ENCODE assay signal across 20 mouse cellular contexts in the genomic region with DNA sequence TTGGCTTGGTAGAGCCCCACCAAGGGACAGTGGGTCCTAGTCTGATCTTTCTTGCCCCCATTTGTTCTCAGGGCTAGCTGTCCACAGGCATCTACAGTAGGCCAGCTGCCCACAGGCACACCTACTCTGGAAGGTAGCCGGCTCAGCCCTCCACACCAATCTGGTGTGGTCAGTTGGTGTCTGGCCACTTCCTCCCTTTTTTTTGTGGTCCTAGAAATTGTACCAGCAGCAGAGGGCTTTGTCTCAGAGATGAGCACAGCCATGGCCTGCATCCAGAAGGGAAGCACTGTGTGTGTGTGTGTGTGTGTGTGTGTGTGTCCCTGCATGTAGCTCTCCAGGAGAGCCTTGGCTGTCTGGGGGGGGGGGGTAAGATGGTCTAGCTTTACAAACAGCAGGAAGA.
DNase-seq lines count a peak whose midpoint lies in the region; ATAC-seq and TF ChIP-seq lines count a peak whose summit lies in the region.
"Had no signal": no experiment of that assay in that cellular context is flagged by ENCODE, and none has a peak within 500 bp of the region (broad histone marks: within the 10 kb centered on the region; RNA-seq: fewer than 3 reads in every experiment).

No protein-coding gene starts in this region.

- 3% methylated on average over 1 of the region's 1 CpGs for WGBS in cerebellum, adult 2 months
- 89% methylated on average over 1 of the region's 1 CpGs for WGBS in neural tube, embryonic 13.5 days

- H3K27ac ChIP-seq in cerebellum, adult 2 months (ENCODE audit: insufficient read depth, low read length): no peak overlapping the region
- no peak overlapping the region for H3K27ac ChIP-seq in neural tube, embryonic 13.5 days (replicated peaks)
- H3K27ac ChIP-seq: embryonic facial prominence, embryonic 12.5 days; forebrain, embryonic 15.5 days; heart, embryonic 15.5 days; left cerebral cortex, adult 2 months; limb, embryonic 10.5 days; liver, embryonic 13.5 days; neural tube, embryonic 15.5 days; stomach, postnatal 0 days had no signal

- no peaks in the 10 kb centered on the region for H3K9me3 ChIP-seq in neural tube, embryonic 13.5 days
- H3K9me3 ChIP-seq: embryonic facial prominence, embryonic 12.5 days; forebrain, embryonic 15.5 days; heart, embryonic 15.5 days; limb, embryonic 10.5 days; liver, embryonic 13.5 days; neural tube, embryonic 15.5 days had no signal

- peaks cover 48% of the 10 kb centered on the region for H3K4me1 ChIP-seq in cerebellum, adult 2 months (ENCODE audit: control insufficient read depth, insufficient read depth, low read length)
- peaks cover 67% of the 10 kb centered on the region for H3K4me1 ChIP-seq in neural tube, embryonic 13.5 days (replicated peaks)

- TF ChIP-seq CTCF in cerebellum, adult 2 months (IDR thresholded peaks at IDR 0.05; ENCODE audit: borderline replicate concordance, insufficient read depth, low read depth, low read length): no peak

- 0 out of 2 replicates have a peak overlapping the region, but pooled peaks have one; percentile 22 for H3K9ac ChIP-seq in neural tube, embryonic 13.5 days
- H3K9ac ChIP-seq: embryonic facial prominence, embryonic 12.5 days; forebrain, embryonic 15.5 days; heart, embryonic 15.5 days; liver, embryonic 13.5 days; neural tube, embryonic 15.5 days had no signal

- H3K4me3 ChIP-seq in cerebellum, adult 2 months (replicated peaks; ENCODE audit: insufficient read depth, low read depth, low read length): no peak overlapping the region
- no peak overlapping the region for H3K4me3 ChIP-seq in neural tube, embryonic 13.5 days
- H3K4me3 ChIP-seq: embryonic facial prominence, embryonic 12.5 days; forebrain, embryonic 15.5 days; heart, embryonic 15.5 days; left cerebral cortex, adult 2 months; limb, embryonic 10.5 days; liver, embryonic 13.5 days; neural tube, embryonic 15.5 days had no signal

- no peaks in the 10 kb centered on the region for H3K36me3 ChIP-seq in neural tube, embryonic 13.5 days
- H3K36me3 ChIP-seq: embryonic facial prominence, embryonic 12.5 days; forebrain, embryonic 15.5 days; heart, embryonic 15.5 days; limb, embryonic 10.5 days; liver, embryonic 13.5 days; neural tube, embryonic 15.5 days had no signal

- ATAC-seq in neural tube, embryonic 13.5 days (ENCODE audit: low read depth): no peak
- ATAC-seq: forebrain, embryonic 15.5 days; inflammation-experienced regulatory T-cells, adult 6 months; lung, postnatal 0 days; Patski had no signal

- no peak overlapping the region for H3K4me2 ChIP-seq in neural tube, embryonic 13.5 days
- H3K4me2 ChIP-seq: embryonic facial prominence, embryonic 12.5 days; forebrain, embryonic 15.5 days; heart, embryonic 15.5 days; liver, embryonic 13.5 days; neural tube, embryonic 15.5 days had no signal

- TF ChIP-seq POLR2A in cerebellum, adult 2 months (IDR thresholded peaks at IDR 0.05; ENCODE audit: borderline replicate concordance, insufficient read depth, low read length): no peak

- H3K27me3 ChIP-seq in cerebellum, adult 2 months (ENCODE audit: control insufficient read depth, insufficient read depth, low read length): no peaks in the 10 kb centered on the region
- no peaks in the 10 kb centered on the region for H3K27me3 ChIP-seq in neural tube, embryonic 13.5 days
- H3K27me3 ChIP-seq: embryonic facial prominence, embryonic 12.5 days; forebrain, embryonic 15.5 days; heart, embryonic 15.5 days; liver, embryonic 13.5 days; neural tube, embryonic 15.5 days; Patski had no signal

- peak; percentile 42 to 55 for DNase-seq in cerebellum, adult 2 months
- no peak for DNase-seq in cerebellum, adult 8-10 months
- peak; percentile 63 for DNase-seq in kidney, postnatal 14 days
- DNase-seq in kidney, adult 8-10 months: no peak
- no peak for DNase-seq in neural tube, embryonic 10.5 days (ENCODE audit: extremely low spot score, low spot score)
- DNase-seq in cerebellum, postnatal 36 days: peak; percentile 38 to 43
- DNase-seq in layer of hippocampus, adult 9-10 months (ENCODE audit: low spot score): no peak
- DNase-seq: liver, embryonic 13.5 days; thymus, postnatal 4 days had no signal

Comparison
In these comparisons a context has a peak if more than half of its experiments do, and no peak if none do; other contexts are left out.
1. DNase-seq: peak in cerebellum, adult 2 months (2 of 2), kidney, postnatal 14 days (single experiment) and cerebellum, postnatal 36 days (2 of 2); none in cerebellum, adult 8-10 months (single experiment), kidney, adult 8-10 months (0 of 2), neural tube, embryonic 10.5 days (single experiment) and layer of hippocampus, adult 9-10 months (single experiment).